21 mouse cellular contexts compared by ENCODE assay signal in the genomic region with DNA sequence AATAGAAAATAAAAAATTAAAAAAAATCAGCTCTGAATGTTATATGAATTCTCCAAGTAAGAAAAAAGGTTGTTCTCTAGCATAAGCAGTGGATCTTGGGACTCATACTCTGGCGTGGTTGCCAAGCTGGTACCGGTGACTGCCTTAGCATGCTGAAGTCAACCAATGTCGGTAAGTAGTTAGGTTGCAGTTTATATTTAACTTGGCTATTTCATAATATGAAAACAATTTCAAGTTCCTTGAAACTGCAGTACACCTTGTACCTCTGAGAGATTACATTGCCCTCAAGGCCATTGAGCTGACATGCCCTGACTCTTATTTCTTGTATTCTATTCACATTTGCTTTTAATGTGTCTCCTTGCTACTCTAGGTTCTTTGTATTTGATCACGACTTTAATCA.
DNase-seq lines count a peak whose midpoint lies in the region; ATAC-seq and TF ChIP-seq lines count a peak whose summit lies in the region.
"Had no signal": no experiment of that assay in that cellular context is flagged by ENCODE, and none has a peak within 500 bp of the region (broad histone marks: within the 10 kb centered on the region; RNA-seq: fewer than 3 reads in every experiment).

No protein-coding gene starts in this region.

- H3K27me3 ChIP-seq in kidney, adult 2 months (replicated peaks; ENCODE audit: control insufficient read depth, insufficient read depth, low read length) = no peaks in the 10 kb centered on the region
- H3K27me3 ChIP-seq in kidney, embryonic 14.5 days (ENCODE audit: control insufficient read depth, insufficient read depth, low read length) = no peaks in the 10 kb centered on the region
- H3K27me3 ChIP-seq: embryonic facial prominence, embryonic 13.5 days; forebrain, embryonic 13.5 days; heart, embryonic 13.5 days; Patski had no signal

- H3K36me3 ChIP-seq in kidney, adult 2 months (ENCODE audit: control insufficient read depth, insufficient read depth, low read length) = no peaks in the 10 kb centered on the region
- H3K36me3 ChIP-seq in kidney, embryonic 14.5 days (ENCODE audit: control insufficient read depth, insufficient read depth, low read length) = no peaks in the 10 kb centered on the region
- H3K36me3 ChIP-seq: embryonic facial prominence, embryonic 13.5 days; heart, embryonic 13.5 days had no signal

- no peak for TF ChIP-seq POLR2A in kidney, adult 2 months (IDR thresholded peaks at IDR 0.05; ENCODE audit: low read depth, low read length)

- H3K4me1 ChIP-seq in kidney, adult 2 months (ENCODE audit: control insufficient read depth, insufficient read depth, low read length) = no peaks in the 10 kb centered on the region; the same call in 1 of the 2 replicates
- H3K4me1 ChIP-seq in kidney, embryonic 14.5 days (ENCODE audit: control insufficient read depth, insufficient read depth, low read length) = no peaks in the 10 kb centered on the region

- no peak overlapping the region for H3K4me3 ChIP-seq in kidney, adult 2 months (ENCODE audit: insufficient read depth, low read depth, low read length)
- no peak overlapping the region for H3K4me3 ChIP-seq in kidney, embryonic 14.5 days (ENCODE audit: low read length)
- H3K4me3 ChIP-seq: embryonic facial prominence, embryonic 13.5 days; forebrain, embryonic 13.5 days; gastrocnemius, adult 2 months; heart, embryonic 13.5 days had no signal

- WGBS in kidney, adult 2 months = 52% methylated on average over 4 of the region's 4 CpGs
- WGBS in kidney, embryonic 14.5 days = 91% methylated on average over 4 of the region's 4 CpGs

- TF ChIP-seq CTCF in kidney, adult 2 months (conservative IDR thresholded peaks at IDR 0.05; ENCODE audit: insufficient read depth, insufficient read length, low read depth, low read length) = no peak

- H3K4me2 ChIP-seq in kidney, embryonic 14.5 days (replicated peaks; ENCODE audit: low read depth, low read length) = no peak overlapping the region
- H3K4me2 ChIP-seq: embryonic facial prominence, embryonic 13.5 days; forebrain, embryonic 13.5 days; heart, embryonic 13.5 days had no signal

- H3K27ac ChIP-seq in kidney, adult 2 months (ENCODE audit: insufficient read depth, low read depth, low read length) = no peak overlapping the region
- H3K27ac ChIP-seq in kidney, embryonic 14.5 days (ENCODE audit: low read depth, low read length) = no peak overlapping the region
- H3K27ac ChIP-seq: embryonic facial prominence, embryonic 13.5 days; forebrain, embryonic 13.5 days; gastrocnemius, adult 2 months; heart, embryonic 13.5 days had no signal

- peak; percentile 90 for DNase-seq in kidney, adult 2 months
- DNase-seq in lung, adult 18-20 months = peak; percentile 11 to 19
- no peak for DNase-seq in lung, postnatal 4 days
- peak; percentile 50 for DNase-seq in fat pad, adult 2 months (ENCODE audit: extremely low read depth, low read depth, low spot score)
- DNase-seq in kidney, postnatal 14 days = peak; percentile 2
- no peak for DNase-seq in adrenal gland, adult 8-10 months
- DNase-seq: adrenal gland, postnatal 25 days; cerebellum, adult 18-20 months; cerebellum, adult 9-11 months; cerebellum, postnatal 36 days; forebrain, postnatal 0 days; gastrocnemius, adult 2 months; gastrocnemius, postnatal 25 days; heart, adult 11 months; heart, postnatal 36 days had no signal

- H3K9me3 ChIP-seq in kidney, embryonic 14.5 days (ENCODE audit: control insufficient read depth, low read length) = no peaks in the 10 kb centered on the region
- H3K9me3 ChIP-seq: embryonic facial prominence, embryonic 13.5 days; forebrain, embryonic 13.5 days; heart, embryonic 13.5 days had no signal

- no peak overlapping the region for H3K9ac ChIP-seq in kidney, embryonic 14.5 days (ENCODE audit: low read depth, low read length)
- H3K9ac ChIP-seq: embryonic facial prominence, embryonic 13.5 days; forebrain, embryonic 13.5 days; forebrain, postnatal 0 days; heart, embryonic 13.5 days had no signal

- ATAC-seq in kidney, embryonic 14.5 days (ENCODE audit: low FRiP score, low TSS enrichment) = no peak
- ATAC-seq: activated CD4-positive, CD25-positive, alpha-beta regulatory T cell, adult 4 months; forebrain, embryonic 13.5 days; forebrain, postnatal 0 days; Patski had no signal

Comparison
In these comparisons a context has a peak if more than half of its experiments do, and no peak if none do; other contexts are left out.
1. DNase-seq: peak in kidney, adult 2 months (single experiment), lung, adult 18-20 months (2 of 2), fat pad, adult 2 months (single experiment) and kidney, postnatal 14 days (single experiment); none in lung, postnatal 4 days (0 of 2) and adrenal gland, adult 8-10 months (single experiment).